Mouse (Mus musculus) hindbrain, embryonic 12.5 days (tissue): ENCODE data around the gene Il17rc. TPM values are rescaled to one million over a fixed set of nuclear protein-coding genes. Genes with fewer than 3 reads are reported as not detected.
A peak's percentile ranks its signal among the peaks of the same experiment; 100 is the strongest.

Experiments
- ATAC-seq: fragments of 200-750 bp; cut with Nextera tagmentation; 2 replicates; pipeline ENCODE4 v1.8.0; 2017; ENCODE audit warnings: moderate TSS enrichment; ENCODE audit not compliant: low FRiP score
- H3K27ac ChIP-seq: fragments of 300-500 bp; sonication (generic); 2 replicates; pipeline ENCODE4 v1.5.1; 2016; ENCODE audit warnings: mild to moderate bottlenecking
- H3K27me3 ChIP-seq: fragments of 300-500 bp; sonication (generic); 2 replicates; pipeline ENCODE4 v1.6.1; 2016; ENCODE audit warnings: mild to moderate bottlenecking
- H3K36me3 ChIP-seq: fragments of 300-500 bp; sonication (generic); 2 replicates; pipeline ENCODE4 v1.6.1; 2016; ENCODE audit warnings: mild to moderate bottlenecking
- H3K4me1 ChIP-seq: fragments of 300-500 bp; sonication (generic); 2 replicates; pipeline ENCODE4 v1.6.1; 2016
- H3K4me2 ChIP-seq: fragments of 300-500 bp; sonication (generic); replicated peaks from 2 replicates; pipeline ENCODE4 v1.6.1; 2016; ENCODE audit warnings: mild to moderate bottlenecking
- H3K4me3 ChIP-seq: fragments of 300-500 bp; sonication (generic); 2 replicates; pipeline ENCODE4 v1.5.1; 2016; ENCODE audit warnings: mild to moderate bottlenecking
- H3K9ac ChIP-seq: fragments of 300-500 bp; sonication (generic); 2 replicates; pipeline ENCODE4 v1.6.1; 2016; ENCODE audit warnings: mild to moderate bottlenecking, moderate library complexity
- H3K9me3 ChIP-seq: fragments of 300-500 bp; sonication (generic); replicated peaks from 2 replicates; pipeline ENCODE4 v1.6.1; 2016; ENCODE audit warnings: mild to moderate bottlenecking
- WGBS: fragments of 180-500 bp; shearing (Covaris S2); methylation state at CpG from one replicate; pipeline ENCODE4 v1.1.7; 2016; 5-methylcytosine and 5-hydroxymethylcytosine counted together
- polyA plus RNA-seq: library from polyadenylated mRNA; unstranded; fragments of >200 nt; fragmentation: Nextera tagmentation; extraction: Ambion mirVana; gene quantifications from 2 replicates; pipeline ENCODE4 v1.2.1, GENCODE M21; 2016

The Il17rc gene
- polyA plus RNA-seq, 1 experiment from 2014 or later = 5.4 TPM

- H3K4me3 ChIP-seq = no peak overlapping the region
- H3K9me3 ChIP-seq = no peaks in the 10 kb centered on the region
- no peak for ATAC-seq
- no peak overlapping the region for H3K4me2 ChIP-seq
- no peak overlapping the region for H3K27ac ChIP-seq
- H3K36me3 ChIP-seq = no peaks in the 10 kb centered on the region
- H3K4me1 ChIP-seq = no peaks in the 10 kb centered on the region
- H3K9ac ChIP-seq = no peak overlapping the region
- WGBS = 82% methylated on average over 12 of the region's 12 CpGs
- H3K27me3 ChIP-seq = peaks cover 2% of the 10 kb centered on the region; the same call in 1 of the 2 replicates
Observed at GRCm38 (mm10) chr6:113437135-113437534, 34.1 kb upstream of the Il17rc start.

- Histone ChIP-seq H3K9me3 (no peaks in the 10 kb centered on the region), H3K4me2 (no peak overlapping the region), H3K4me1 (peaks cover 8% of the 10 kb centered on the region), H3K36me3 (no peaks in the 10 kb centered on the region), H3K27ac (no peak overlapping the region), H3K27me3 (peaks cover 2% of the 10 kb centered on the region; the same call in 1 of the 2 replicates), H3K4me3 (no peak overlapping the region), H3K9ac (no peak overlapping the region)
- WGBS = 61% methylated on average over 12 of the region's 12 CpGs
- no peak for ATAC-seq
Observed at GRCm38 (mm10) chr6:113438721-113439430, 32.4 kb upstream of the Il17rc start.

- Histone ChIP-seq H3K9me3 (no peaks in the 10 kb centered on the region), H3K27ac (no peak overlapping the region), H3K4me2 (no peak overlapping the region), H3K9ac (no peak overlapping the region), H3K27me3 (no peaks in the 10 kb centered on the region), H3K36me3 (no peaks in the 10 kb centered on the region), H3K4me1 (peaks cover 8% of the 10 kb centered on the region), H3K4me3 (no peak overlapping the region)
- 82% methylated on average over 3 of the region's 3 CpGs for WGBS
- no peak for ATAC-seq
Observed at GRCm38 (mm10) chr6:113440686-113441085, 30.5 kb upstream of the Il17rc start.

GRCm38 (mm10) chr6:113441147-113441680 is 30.0 kb upstream of the Il17rc start:
- H3K36me3 ChIP-seq = no peaks in the 10 kb centered on the region
- no peak overlapping the region for H3K27ac ChIP-seq
- H3K4me1 ChIP-seq = peaks cover 8% of the 10 kb centered on the region
- no peak overlapping the region for H3K9ac ChIP-seq
- H3K27me3 ChIP-seq = no peaks in the 10 kb centered on the region
- H3K4me2 ChIP-seq = no peak overlapping the region
- WGBS = 57% methylated on average over 7 of the region's 7 CpGs
- H3K9me3 ChIP-seq = no peaks in the 10 kb centered on the region
- no peak for ATAC-seq
- no peak overlapping the region for H3K4me3 ChIP-seq

GRCm38 (mm10) chr6:113442087-113442441 is 29.2 kb upstream of the Il17rc start:
- H3K4me2 ChIP-seq = peak overlapping the region; percentile 86
- H3K9me3 ChIP-seq = no peaks in the 10 kb centered on the region
- peak overlapping the region; percentile 68 for H3K27ac ChIP-seq
- WGBS = 39% methylated on average over 9 of the region's 9 CpGs
- no peaks in the 10 kb centered on the region for H3K27me3 ChIP-seq
- peak; percentile 30; the same call in 1 of the 2 replicates for ATAC-seq
- H3K9ac ChIP-seq = peak overlapping the region; percentile 92
- peaks cover 8% of the 10 kb centered on the region for H3K36me3 ChIP-seq
- H3K4me1 ChIP-seq = peaks cover 8% of the 10 kb centered on the region
- peak overlapping the region; percentile 82 for H3K4me3 ChIP-seq

- H3K9ac ChIP-seq = peak within 1 kb of the TSS; percentile 92
- peak within 1 kb of the TSS; percentile 82 for H3K4me3 ChIP-seq
- H3K27me3 ChIP-seq = no peaks in the 10 kb centered on the region
- under 1% methylated on average over 40 of the region's 45 CpGs for WGBS
- H3K9me3 ChIP-seq = no peaks in the 10 kb centered on the region
- peak within 1 kb of the TSS; percentile 86 for H3K4me2 ChIP-seq
- H3K27ac ChIP-seq = peak within 1 kb of the TSS; percentile 68
- peaks cover 13% of the 10 kb centered on the region for H3K36me3 ChIP-seq
- peak; percentile 92 for ATAC-seq
- H3K4me1 ChIP-seq = peaks cover 8% of the 10 kb centered on the region
Observed at GRCm38 (mm10) chr6:113442442-113443090, 28.7 kb upstream of the Il17rc start, which contains the start of gene Jagn1. Gene Jagn1 (plus strand): TSS chr6:113442569.

GRCm38 (mm10) chr6:113443091-113443490 is 28.1 kb upstream of the Il17rc start:
- ATAC-seq = no peak
- Histone ChIP-seq H3K4me2 (peak overlapping the region; percentile 86), H3K4me3 (peak overlapping the region; percentile 82), H3K4me1 (peaks cover 8% of the 10 kb centered on the region), H3K27ac (no peak overlapping the region), H3K36me3 (peaks cover 18% of the 10 kb centered on the region), H3K9me3 (no peaks in the 10 kb centered on the region), H3K9ac (peak overlapping the region; percentile 92), H3K27me3 (no peaks in the 10 kb centered on the region)
- WGBS = 50% methylated on average over 12 of the region's 12 CpGs

GRCm38 (mm10) chr6:113444207-113444965 is 26.8 kb upstream of the Il17rc start:
- WGBS = 82% methylated on average over 6 of the region's 8 CpGs
- ATAC-seq = no peak

GRCm38 (mm10) chr6:113447639-113448038 is 23.6 kb upstream of the Il17rc start:
- Histone ChIP-seq H3K9ac (no peak overlapping the region), H3K4me3 (no peak overlapping the region), H3K9me3 (no peaks in the 10 kb centered on the region), H3K36me3 (peaks cover 28% of the 10 kb centered on the region), H3K4me1 (peaks cover 8% of the 10 kb centered on the region), H3K27ac (no peak overlapping the region), H3K4me2 (no peak overlapping the region), H3K27me3 (no peaks in the 10 kb centered on the region)
- WGBS = 95% methylated on average over 4 of the region's 4 CpGs
- ATAC-seq = no peak

More at GRCm38 (mm10) chr6:113444207-113444965, 26.8 kb upstream of the Il17rc start:
- peaks cover 28% of the 10 kb centered on the region for H3K36me3 ChIP-seq
- H3K27me3 ChIP-seq = no peaks in the 10 kb centered on the region
- H3K27ac ChIP-seq = no peak overlapping the region
- H3K9ac ChIP-seq = no peak overlapping the region
- H3K9me3 ChIP-seq = no peaks in the 10 kb centered on the region
- H3K4me1 ChIP-seq = peaks cover 8% of the 10 kb centered on the region
- no peak overlapping the region for H3K4me3 ChIP-seq
- H3K4me2 ChIP-seq = no peak overlapping the region

- ATAC-seq = no peak
- no peaks in the 10 kb centered on the region for H3K4me1 ChIP-seq
- peaks cover 22% of the 10 kb centered on the region for H3K36me3 ChIP-seq
- no peak overlapping the region for H3K4me2 ChIP-seq
- H3K9ac ChIP-seq = no peak overlapping the region
- H3K9me3 ChIP-seq = no peaks in the 10 kb centered on the region
- no peak overlapping the region for H3K27ac ChIP-seq
- WGBS = 86% methylated on average over 2 of the region's 2 CpGs
- H3K4me3 ChIP-seq = no peak overlapping the region
- no peaks in the 10 kb centered on the region for H3K27me3 ChIP-seq
Observed at GRCm38 (mm10) chr6:113451839-113452238, 19.4 kb upstream of the Il17rc start.

- 74% methylated on average over 5 of the region's 5 CpGs for WGBS
- Histone ChIP-seq H3K9me3 (no peaks in the 10 kb centered on the region), H3K4me2 (no peak overlapping the region), H3K27me3 (peaks cover 5% of the 10 kb centered on the region; the same call in 1 of the 2 replicates), H3K27ac (no peak overlapping the region), H3K4me1 (no peaks in the 10 kb centered on the region), H3K36me3 (no peaks in the 10 kb centered on the region), H3K4me3 (no peak overlapping the region), H3K9ac (no peak overlapping the region)
- ATAC-seq = no peak
Observed at GRCm38 (mm10) chr6:113455007-113455406, 16.2 kb upstream of the Il17rc start.

- Histone ChIP-seq H3K9me3 (no peaks in the 10 kb centered on the region), H3K36me3 (no peaks in the 10 kb centered on the region), H3K4me3 (no peak within 1 kb of the TSS), H3K27ac (no peak within 1 kb of the TSS), H3K9ac (no peak within 1 kb of the TSS), H3K4me1 (no peaks in the 10 kb centered on the region), H3K4me2 (no peak within 1 kb of the TSS), H3K27me3 (peaks cover 5% of the 10 kb centered on the region; the same call in 1 of the 2 replicates)
- WGBS = 74% methylated on average over 9 of the region's 10 CpGs
- no peak for ATAC-seq
Observed at GRCm38 (mm10) chr6:113457952-113458534, 13.2 kb upstream of the Il17rc start, which contains the start of gene Il17re. Gene Il17re (plus strand): TSS chr6:113458484.
